Mouse (Mus musculus) embryonic facial prominence, embryonic 14.5 days (tissue): ENCODE results near the gene Macrod2. TPM values are rescaled to one million over a fixed set of nuclear protein-coding genes. Genes with fewer than 3 reads are reported as not detected.

ENCODE experiments used
- ATAC-seq: fragments of 200-750 bp; cut with Nextera tagmentation; 2 replicates; pipeline ENCODE4 v1.8.0; 2017; ENCODE audit warnings: low read depth, moderate number of reproducible peaks, moderate TSS enrichment
- DNase-seq: peaks from one replicate; pipeline ENCODE4 v3.0.0-alpha.2; 2015; ENCODE audit warnings: low spot score
- H3K27ac ChIP-seq: fragments of 300-500 bp; sonication (generic); replicated peaks from 2 replicates; pipeline ENCODE4 v1.5.1; 2014; ENCODE audit warnings: low read depth, mild to moderate bottlenecking, low read length, moderate library complexity
- H3K27me3 ChIP-seq: fragments of 300-500 bp; sonication (generic); replicated peaks from 2 replicates; pipeline ENCODE4 v1.6.1; 2014; ENCODE audit warnings: low read length; ENCODE audit not compliant: control insufficient read depth, insufficient read depth
- H3K36me3 ChIP-seq: fragments of 300-500 bp; sonication (generic); 2 replicates; pipeline ENCODE4 v1.6.1; 2014; ENCODE audit warnings: low read length, mixed read lengths; ENCODE audit not compliant: control insufficient read depth, insufficient read depth
- H3K4me1 ChIP-seq: fragments of 300-500 bp; sonication (generic); 2 replicates; pipeline ENCODE4 v1.6.1; 2014; ENCODE audit warnings: antibody characterized with exemption, low read length; ENCODE audit not compliant: control insufficient read depth, insufficient read depth
- H3K4me2 ChIP-seq: fragments of 300-500 bp; sonication (generic); 2 replicates; pipeline ENCODE4 v1.6.1; 2014; ENCODE audit warnings: low read depth, mild to moderate bottlenecking, low read length, moderate library complexity, mixed read lengths
- H3K4me3 ChIP-seq: fragments of 300-500 bp; sonication (generic); 2 replicates; pipeline ENCODE4 v1.5.1; 2014; ENCODE audit warnings: low read depth, mild to moderate bottlenecking, low read length
- H3K9ac ChIP-seq: fragments of 300-500 bp; sonication (generic); 2 replicates; pipeline ENCODE4 v1.6.1; 2014; ENCODE audit warnings: low read depth, mild to moderate bottlenecking, low read length, moderate library complexity, mixed read lengths
- H3K9me3 ChIP-seq: fragments of 300-500 bp; sonication (generic); 2 replicates; pipeline ENCODE4 v1.6.1; 2016; ENCODE audit warnings: low read length; ENCODE audit not compliant: control insufficient read depth
- WGBS: fragments of 180-500 bp; shearing (Covaris S2); extraction: QIAGEN DNeasy Blood & Tissue Kit; methylation state at CpG from one replicate; pipeline ENCODE4 v1.1.7; 2014; 5-methylcytosine and 5-hydroxymethylcytosine counted together
- polyA plus RNA-seq: library from polyadenylated mRNA; unstranded; fragments of >200 nt; fragmentation: Nextera tagmentation; extraction: Ambion mirVana; gene quantifications from 2 replicates; pipeline ENCODE4 v1.2.1, GENCODE M21; 2014

Gene Macrod2
- polyA plus RNA-seq, 1 experiment from 2014 or later = 29.2 TPM

GRCm38 (mm10) chr2:141820795-141821194 is 1425.7 kb downstream of the Macrod2 start:
- Histone ChIP-seq H3K36me3 (no peaks in the 10 kb centered on the region), H3K9ac (no peak overlapping the region)
- no peak for ATAC-seq

GRCm38 (mm10) chr2:141825606-141826495 is 1430.7 kb downstream of the Macrod2 start:
- no peak overlapping the region; the same call in 1 of the 2 replicates for H3K27ac ChIP-seq
- no peak overlapping the region for H3K9ac ChIP-seq
- H3K4me2 ChIP-seq = no peak overlapping the region
- DNase-seq (peak; percentile 82), ATAC-seq (peak; percentile 55)
- no peaks in the 10 kb centered on the region for H3K27me3 ChIP-seq
- WGBS = 30% methylated on average over 8 of the region's 8 CpGs
- H3K36me3 ChIP-seq = no peaks in the 10 kb centered on the region
- no peak overlapping the region for H3K4me3 ChIP-seq
- H3K4me1 ChIP-seq = peaks cover 12% of the 10 kb centered on the region
- no peaks in the 10 kb centered on the region for H3K9me3 ChIP-seq

More at GRCm38 (mm10) chr2:141820795-141821194, 1425.7 kb downstream of the Macrod2 start:
- Histone ChIP-seq H3K9me3 (no peaks in the 10 kb centered on the region), H3K4me2 (no peak overlapping the region), H3K27ac (no peak overlapping the region), H3K27me3 (no peaks in the 10 kb centered on the region), H3K4me1 (peaks cover 6% of the 10 kb centered on the region; the same call in 1 of the 2 replicates), H3K4me3 (no peak overlapping the region)
- DNase-seq = no peak

- no peaks in the 10 kb centered on the region for H3K9me3 ChIP-seq
- ATAC-seq = no peak
- 75% methylated on average over 2 of the region's 2 CpGs for WGBS
These were observed 1435.4 kb downstream of the Macrod2 start for GRCm38 (mm10) chr2:141830496-141830895.

GRCm38 (mm10) chr2:141831515-141831914 is 1436.4 kb downstream of the Macrod2 start:
- Histone ChIP-seq H3K9ac (no peak overlapping the region), H3K27me3 (no peaks in the 10 kb centered on the region), H3K4me2 (no peak overlapping the region), H3K9me3 (no peaks in the 10 kb centered on the region), H3K4me1 (no peaks in the 10 kb centered on the region), H3K4me3 (no peak overlapping the region), H3K27ac (no peak overlapping the region), H3K36me3 (no peaks in the 10 kb centered on the region)
- DNase-seq = no peak
- WGBS = 87% methylated on average over 5 of the region's 5 CpGs
- ATAC-seq = no peak

More at GRCm38 (mm10) chr2:141830496-141830895, 1435.4 kb downstream of the Macrod2 start:
- Histone ChIP-seq H3K27me3 (no peaks in the 10 kb centered on the region), H3K27ac (no peak overlapping the region), H3K4me3 (no peak overlapping the region), H3K4me1 (peaks cover 8% of the 10 kb centered on the region), H3K4me2 (no peak overlapping the region), H3K9ac (no peak overlapping the region), H3K36me3 (no peaks in the 10 kb centered on the region)
- DNase-seq = no peak

- no peak overlapping the region for H3K4me3 ChIP-seq
- H3K9ac ChIP-seq = no peak overlapping the region
- no peaks in the 10 kb centered on the region for H3K36me3 ChIP-seq
- H3K4me1 ChIP-seq = no peaks in the 10 kb centered on the region
- H3K4me2 ChIP-seq = no peak overlapping the region
- no peak overlapping the region for H3K27ac ChIP-seq
- no peak for DNase-seq
- ATAC-seq = no peak
- H3K27me3 ChIP-seq = no peaks in the 10 kb centered on the region
- 84% methylated on average over 4 of the region's 4 CpGs for WGBS
- no peaks in the 10 kb centered on the region for H3K9me3 ChIP-seq
These were observed 1439.2 kb downstream of the Macrod2 start for GRCm38 (mm10) chr2:141834156-141834782.

GRCm38 (mm10) chr2:141844408-141845175 is 1449.5 kb downstream of the Macrod2 start:
- H3K36me3 ChIP-seq = no peaks in the 10 kb centered on the region
- H3K9me3 ChIP-seq = no peaks in the 10 kb centered on the region
- H3K9ac ChIP-seq = no peak overlapping the region
- 68% methylated on average over 6 of the region's 6 CpGs for WGBS
- no peak overlapping the region for H3K4me2 ChIP-seq
- no peaks in the 10 kb centered on the region for H3K4me1 ChIP-seq
- DNase-seq (no peak), ATAC-seq (no peak)
- H3K27me3 ChIP-seq = no peaks in the 10 kb centered on the region
- H3K27ac ChIP-seq = no peak overlapping the region
- no peak overlapping the region for H3K4me3 ChIP-seq

GRCm38 (mm10) chr2:141859220-141859619 is 1464.1 kb downstream of the Macrod2 start:
- Histone ChIP-seq H3K27ac (no peak overlapping the region), H3K9me3 (no peaks in the 10 kb centered on the region), H3K27me3 (no peaks in the 10 kb centered on the region), H3K9ac (no peak overlapping the region), H3K36me3 (no peaks in the 10 kb centered on the region), H3K4me3 (no peak overlapping the region), H3K4me1 (no peaks in the 10 kb centered on the region), H3K4me2 (no peak overlapping the region)
- no peak for ATAC-seq
- peak; percentile 56 for DNase-seq
- 29% methylated on average over 2 of the region's 2 CpGs for WGBS

GRCm38 (mm10) chr2:141861679-141862268 is 1466.7 kb downstream of the Macrod2 start:
- ATAC-seq = no peak
- Histone ChIP-seq H3K4me1 (no peaks in the 10 kb centered on the region), H3K9ac (no peak overlapping the region), H3K36me3 (no peaks in the 10 kb centered on the region), H3K27ac (no peak overlapping the region), H3K4me3 (no peak overlapping the region), H3K27me3 (no peaks in the 10 kb centered on the region), H3K9me3 (no peaks in the 10 kb centered on the region), H3K4me2 (no peak overlapping the region)
- DNase-seq = no peak
- 64% methylated on average over 6 of the region's 6 CpGs for WGBS
